Mouse (Mus musculus) lung, postnatal 0 days (tissue): ENCODE results near the gene Sorbs1. TPM values are rescaled to one million over a fixed set of nuclear protein-coding genes. Genes with fewer than 3 reads are reported as not detected.

ENCODE experiments used
- ATAC-seq: fragments of 200-750 bp; cut with Nextera tagmentation; 2 replicates; pipeline ENCODE4 v1.8.0; 2017; ENCODE audit warnings: moderate library complexity
- DNase-seq: peaks from one replicate; pipeline ENCODE4 v3.0.0-alpha.2; 2016; ENCODE audit warnings: low spot score
- H3K27ac ChIP-seq: fragments of 300-500 bp; sonication (generic); 2 replicates; pipeline ENCODE4 v1.5.1; 2014; ENCODE audit warnings: antibody characterized with exemption, mild to moderate bottlenecking, low read length, mixed read lengths
- H3K27me3 ChIP-seq: fragments of 300-500 bp; sonication (generic); replicated peaks from 2 replicates; pipeline ENCODE4 v1.6.1; 2014; ENCODE audit warnings: low read length, mixed read lengths; ENCODE audit not compliant: insufficient read depth
- H3K36me3 ChIP-seq: fragments of 300-500 bp; sonication (generic); 2 replicates; pipeline ENCODE4 v1.6.1; 2014; ENCODE audit warnings: low read length, mixed read lengths; ENCODE audit not compliant: insufficient read depth
- H3K4me1 ChIP-seq: fragments of 300-500 bp; sonication (generic); 2 replicates; pipeline ENCODE4 v1.6.1; 2014; ENCODE audit warnings: antibody characterized with exemption, low read depth, low read length, mixed read lengths; ENCODE audit not compliant: insufficient read depth
- H3K4me2 ChIP-seq: fragments of 300-500 bp; sonication (generic); replicated peaks from 2 replicates; pipeline ENCODE4 v1.6.1; 2014; ENCODE audit warnings: low read depth, mild to moderate bottlenecking, low read length, moderate library complexity, mixed read lengths
- H3K4me3 ChIP-seq: fragments of 300-500 bp; sonication (generic); 2 replicates; pipeline ENCODE4 v1.5.1; 2014; ENCODE audit warnings: low read depth, low read length
- H3K9ac ChIP-seq: fragments of 300-500 bp; sonication (generic); replicated peaks from 2 replicates; pipeline ENCODE4 v1.6.1; 2014; ENCODE audit warnings: low read depth, mild to moderate bottlenecking
- H3K9me3 ChIP-seq: fragments of 300-500 bp; sonication (generic); 2 replicates; pipeline ENCODE4 v1.6.1; 2016; ENCODE audit warnings: low read length, mixed read lengths
- CTCF ChIP-seq: IDR thresholded peaks from 2 replicates; pipeline ENCODE4 v1.5.1; 2016; ENCODE audit warnings: antibody characterized with exemption, mild to moderate bottlenecking
- EP300 ChIP-seq: IDR thresholded peaks from 2 replicates; pipeline ENCODE4 v1.6.1; 2016; ENCODE audit warnings: antibody characterized with exemption, mild to moderate bottlenecking, control low read depth
- WGBS: fragments of 180-500 bp; shearing (Covaris S2); extraction: QIAGEN DNeasy Blood & Tissue Kit; methylation state at CpG from one replicate; pipeline ENCODE4 v1.1.7; 2014; 5-methylcytosine and 5-hydroxymethylcytosine counted together
- polyA plus RNA-seq: library from polyadenylated mRNA; unstranded; fragments of >200 nt; fragmentation: Nextera tagmentation; extraction: Ambion mirVana; gene quantifications from 2 replicates; pipeline ENCODE4 v1.2.1, GENCODE M21; 2015

Gene Sorbs1
- polyA plus RNA-seq, 1 experiment from 2014 or later = 36.4 TPM

- H3K36me3 ChIP-seq = 0 out of 2 replicates have a peak, but pooled peaks cover 4% of the 10 kb centered on the region
- ATAC-seq (no peak), DNase-seq (no peak)
- no peak overlapping the region for H3K9ac ChIP-seq
- no peak overlapping the region for H3K4me2 ChIP-seq
- H3K4me1 ChIP-seq = no peaks in the 10 kb centered on the region
- H3K27ac ChIP-seq = no peak overlapping the region
- no peak overlapping the region for H3K4me3 ChIP-seq
- no peaks in the 10 kb centered on the region for H3K9me3 ChIP-seq
- TF ChIP-seq CTCF (no peak), EP300 (no peak)
- H3K27me3 ChIP-seq = no peaks in the 10 kb centered on the region
- 86% methylated on average over 6 of the region's 6 CpGs for WGBS
Observed at GRCm38 (mm10) chr19:40451307-40451706, 62.3 kb downstream of the Sorbs1 start.

- Histone ChIP-seq H3K4me1 (no peaks in the 10 kb centered on the region), H3K9me3 (no peaks in the 10 kb centered on the region), H3K27me3 (no peaks in the 10 kb centered on the region), H3K4me2 (no peak overlapping the region), H3K36me3 (0 out of 2 replicates have a peak, but pooled peaks cover 4% of the 10 kb centered on the region), H3K4me3 (no peak overlapping the region), H3K9ac (no peak overlapping the region), H3K27ac (no peak overlapping the region)
- ATAC-seq (no peak), DNase-seq (no peak)
- WGBS = 92% methylated on average over 9 of the region's 9 CpGs
- TF ChIP-seq EP300 (no peak), CTCF (no peak)
Observed at GRCm38 (mm10) chr19:40446525-40446924, 67.1 kb downstream of the Sorbs1 start.

GRCm38 (mm10) chr19:40442377-40442776 is 71.2 kb downstream of the Sorbs1 start:
- no peak for TF ChIP-seq EP300
- no peak for TF ChIP-seq CTCF
- Histone ChIP-seq H3K4me2 (no peak overlapping the region), H3K9me3 (no peaks in the 10 kb centered on the region), H3K27me3 (no peaks in the 10 kb centered on the region), H3K4me1 (peaks cover 2% of the 10 kb centered on the region; the same call in 1 of the 2 replicates), H3K9ac (no peak overlapping the region), H3K36me3 (no peaks in the 10 kb centered on the region), H3K4me3 (no peak overlapping the region), H3K27ac (no peak overlapping the region)
- peak; percentile 48 for ATAC-seq
- peak; percentile 11 for DNase-seq
- 46% methylated on average over 3 of the region's 3 CpGs for WGBS

GRCm38 (mm10) chr19:40440951-40441350 is 72.6 kb downstream of the Sorbs1 start:
- no peak for ATAC-seq
- H3K27ac ChIP-seq = no peak overlapping the region

GRCm38 (mm10) chr19:40438907-40439306 is 74.7 kb downstream of the Sorbs1 start:
- no peaks in the 10 kb centered on the region for H3K9me3 ChIP-seq
- no peaks in the 10 kb centered on the region for H3K36me3 ChIP-seq
- DNase-seq = no peak
- H3K27ac ChIP-seq = no peak overlapping the region
- no peak overlapping the region for H3K9ac ChIP-seq
- ATAC-seq = no peak
- H3K4me1 ChIP-seq = peaks cover 6% of the 10 kb centered on the region; the same call in 1 of the 2 replicates
- no peaks in the 10 kb centered on the region for H3K27me3 ChIP-seq
- H3K4me2 ChIP-seq = no peak overlapping the region
- WGBS = 89% methylated on average over 10 of the region's 10 CpGs
- TF ChIP-seq EP300 (no peak), CTCF (no peak)
- H3K4me3 ChIP-seq = no peak overlapping the region

More at GRCm38 (mm10) chr19:40440951-40441350, 72.6 kb downstream of the Sorbs1 start:
- H3K4me1 ChIP-seq = peaks cover 6% of the 10 kb centered on the region; the same call in 1 of the 2 replicates
- H3K27me3 ChIP-seq = no peaks in the 10 kb centered on the region
- DNase-seq = peak; percentile 44
- no peaks in the 10 kb centered on the region for H3K36me3 ChIP-seq
- WGBS = 30% methylated on average over 4 of the region's 4 CpGs
- no peak overlapping the region for H3K4me2 ChIP-seq
- TF ChIP-seq EP300 (no peak), CTCF (no peak)
- H3K9ac ChIP-seq = no peak overlapping the region
- no peaks in the 10 kb centered on the region for H3K9me3 ChIP-seq
- H3K4me3 ChIP-seq = no peak overlapping the region

GRCm38 (mm10) chr19:40437651-40438068 is 75.9 kb downstream of the Sorbs1 start:
- H3K4me3 ChIP-seq = no peak overlapping the region
- H3K9ac ChIP-seq = no peak overlapping the region
- peak; percentile 82 for DNase-seq
- TF ChIP-seq CTCF = no peak
- peak; percentile 90 for TF ChIP-seq EP300
- no peaks in the 10 kb centered on the region for H3K36me3 ChIP-seq
- H3K27me3 ChIP-seq = no peaks in the 10 kb centered on the region
- whole genome bisulfite sequencing = 22% methylated on average over 9 of the region's 9 CpGs
- H3K9me3 ChIP-seq = no peaks in the 10 kb centered on the region
- H3K4me2 ChIP-seq = no peak overlapping the region
- peak overlapping the region; percentile 73 for H3K27ac ChIP-seq
- H3K4me1 ChIP-seq = peaks cover 6% of the 10 kb centered on the region; the same call in 1 of the 2 replicates
- ATAC-seq = peak; percentile 71
